Mouse (Mus musculus) spleen, postnatal 14 days (tissue): ENCODE measurements around the gene Dyrk1b.
"Not testable (repeated sequence)": the region's sequence is repeated elsewhere in the genome, so short reads cannot be mapped to it uniquely, and the experiment has no call there.

Source experiments
- DNase-seq, 2 experiments: peaks; one replicate each; pipeline ENCODE4 v3.0.0; 2021 to 2022; ENCODE audit warnings: low spot score in 2 of 2

The Dyrk1b gene

GRCm38 (mm10) chr7:28179228-28179627 lies at the start of gene Dyrk1b:
Gene Dyrk1b (plus strand): TSS chr7:28179469.
- peak; percentile 94 to 98 for DNase-seq

DNA sequence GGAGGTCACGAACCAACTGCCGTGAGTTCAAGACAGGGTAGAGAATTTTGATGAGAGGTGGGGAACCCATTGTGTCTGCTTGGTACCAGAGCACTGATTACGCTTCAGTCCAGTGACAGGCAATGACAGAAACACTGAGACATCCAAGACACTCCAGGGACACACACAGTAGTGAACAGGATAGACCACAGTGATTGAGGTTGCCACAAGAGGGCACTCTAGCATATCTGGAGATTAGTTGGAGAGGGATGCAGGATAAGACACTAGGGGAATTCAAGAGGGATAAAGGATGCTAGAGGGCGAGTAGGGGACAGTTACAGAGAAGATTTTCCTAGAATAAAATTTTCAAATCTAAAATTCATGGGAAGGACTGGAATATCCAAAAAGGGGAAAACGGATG lies 41.7 kb upstream of the Dyrk1b start:
- DNase-seq, result no peak

- DNase-seq, result peak; percentile 24 to 58
These were observed 31.0 kb upstream of the Dyrk1b start for GRCm38 (mm10) chr7:28148263-28148662.

- DNase-seq, result no peak
These were observed 29.4 kb upstream of the Dyrk1b start for GRCm38 (mm10) chr7:28149841-28150240.

- peak in 1 of 2 experiments; percentile 38 for DNase-seq
These were observed 27.6 kb upstream of the Dyrk1b start for GRCm38 (mm10) chr7:28151584-28152221.

DNA sequence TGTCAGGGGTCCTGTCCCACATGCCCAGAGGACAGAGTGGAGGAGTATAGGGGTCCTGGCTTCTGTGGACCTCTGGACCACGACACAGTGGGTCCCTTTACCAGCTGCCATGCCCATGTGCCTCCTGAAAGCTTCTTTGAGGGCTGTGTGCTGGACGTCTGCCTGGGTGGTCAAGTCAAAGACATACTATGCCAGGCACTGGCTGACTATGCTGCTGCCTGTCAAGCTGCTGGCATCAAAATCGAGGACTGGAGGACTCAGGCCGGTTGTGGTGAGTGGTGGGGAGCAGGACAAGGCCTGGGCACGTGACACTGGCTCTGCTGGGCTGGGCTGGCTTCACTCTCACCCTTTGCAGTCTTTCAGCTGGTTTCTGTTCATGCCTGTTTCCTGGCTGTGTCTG lies 25.7 kb upstream of the Dyrk1b start:
- not testable (repeated sequence) for DNase-seq

- no peak for DNase-seq
These were observed 20.0 kb upstream of the Dyrk1b start for GRCm38 (mm10) chr7:28159292-28159691.

DNA sequence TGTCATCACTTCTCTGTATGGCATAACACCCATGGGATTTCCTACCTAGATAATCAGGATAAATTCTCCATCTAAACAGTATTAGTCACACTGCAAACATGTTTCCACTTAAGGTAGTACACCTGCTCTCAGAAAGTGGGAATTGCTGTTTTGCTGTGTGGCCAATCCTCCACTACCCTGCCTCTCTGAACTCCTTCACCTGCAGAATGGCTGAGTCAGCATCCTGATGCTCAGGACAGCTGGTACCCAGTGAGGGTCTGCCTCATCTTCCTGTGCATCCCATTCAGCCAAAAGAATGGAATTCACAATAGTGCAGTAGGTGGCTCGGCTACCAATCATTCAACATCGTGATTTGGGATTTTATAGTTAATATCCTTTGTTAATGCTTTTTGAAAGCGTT lies 19.4 kb upstream of the Dyrk1b start:
- DNase-seq, result no peak

DNA sequence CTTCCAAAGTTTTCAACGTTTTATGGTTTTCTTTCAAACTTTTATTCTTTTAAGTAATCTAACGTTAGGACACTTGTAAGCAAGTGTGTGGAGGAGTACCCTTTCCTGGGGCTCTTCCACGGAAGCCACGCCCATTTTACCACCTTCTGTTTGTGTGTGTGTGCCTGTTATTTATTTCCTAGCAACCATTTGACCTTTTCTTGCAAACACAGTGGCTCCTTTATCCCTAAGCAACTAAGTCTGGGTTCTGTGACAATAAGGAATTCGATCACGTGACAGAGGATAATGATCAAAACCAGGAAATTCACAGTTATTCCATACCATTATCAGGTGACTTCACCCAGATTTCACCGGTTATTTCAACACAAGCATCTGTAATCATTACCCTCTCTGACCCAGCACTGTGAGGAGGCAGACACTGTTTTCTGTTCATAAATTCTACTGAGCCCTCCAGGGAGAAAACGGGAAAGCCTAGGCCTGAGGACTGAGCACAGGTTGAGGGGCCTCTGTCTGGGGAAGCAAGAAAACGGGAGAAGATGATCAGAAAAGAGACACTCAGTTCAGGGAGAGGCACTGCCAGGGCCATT lies 18.0 kb upstream of the Dyrk1b start:
- no peak for DNase-seq

DNA sequence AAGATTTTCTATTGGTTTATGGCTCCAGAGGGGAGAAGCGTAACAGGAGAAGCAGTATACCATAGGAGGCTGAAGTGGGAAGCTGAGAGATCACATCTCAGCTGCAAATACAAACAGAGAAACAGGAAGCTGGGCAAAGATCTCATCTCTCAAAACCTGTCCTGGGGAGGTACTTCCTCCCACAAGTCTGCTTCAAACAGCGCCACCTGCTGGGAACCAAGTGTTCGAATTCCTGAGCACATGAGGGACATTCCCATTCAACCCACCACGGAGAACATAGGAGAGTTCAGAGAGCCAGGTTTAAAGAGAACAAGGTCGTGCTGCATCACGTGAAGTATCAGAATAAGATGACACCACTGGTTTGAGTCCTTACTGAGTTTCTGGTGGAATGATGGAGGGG lies 13.9 kb upstream of the Dyrk1b start:
- no peak for DNase-seq

GRCm38 (mm10) chr7:28168320-28169115 lies 10.8 kb upstream of the Dyrk1b start:
- DNase-seq, result peak; percentile 46 to 67

- DNase-seq, result peak; percentile 74 to 87
These were observed 9.5 kb upstream of the Dyrk1b start, which contains the start of gene Fbl for GRCm38 (mm10) chr7:28169489-28170422. Gene Fbl (plus strand): TSS chr7:28169710.

- no peak for DNase-seq
These were observed 3.9 kb upstream of the Dyrk1b start for GRCm38 (mm10) chr7:28175358-28175757.

DNA sequence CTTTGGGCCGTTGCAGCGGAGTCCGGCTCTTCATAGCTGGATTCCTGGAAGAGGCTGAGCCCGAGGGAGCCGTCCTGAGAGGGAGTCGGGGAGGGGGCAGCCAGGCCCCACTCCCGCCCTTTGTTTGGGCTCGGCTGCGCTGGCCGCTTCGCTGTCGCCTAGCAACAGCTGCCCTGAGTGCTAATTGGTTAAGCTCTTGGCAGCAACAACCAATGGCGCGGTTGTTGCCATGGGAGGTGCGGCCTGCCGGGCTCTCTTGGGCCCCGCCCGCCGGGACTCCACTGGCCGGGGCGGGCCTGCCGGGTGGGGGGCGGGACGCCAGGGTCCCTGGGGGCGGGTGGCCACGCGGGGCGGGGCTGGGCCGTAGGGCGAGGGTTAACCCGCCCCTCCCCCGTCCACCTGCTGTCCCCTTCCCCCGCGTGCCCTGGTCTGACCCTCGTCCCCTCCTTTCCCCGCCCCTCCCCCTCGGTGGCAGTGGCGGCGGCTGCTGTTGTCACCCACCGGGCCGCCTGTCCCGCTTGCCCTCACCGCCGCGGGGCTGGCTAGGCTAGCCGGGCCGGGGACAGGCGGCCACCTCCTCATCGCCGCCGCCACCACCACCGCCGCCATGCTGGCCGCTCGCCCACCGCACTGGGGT lies 590 bp downstream of the Dyrk1b start:
- DNase-seq, result peak; percentile 85 to 87

DNA sequence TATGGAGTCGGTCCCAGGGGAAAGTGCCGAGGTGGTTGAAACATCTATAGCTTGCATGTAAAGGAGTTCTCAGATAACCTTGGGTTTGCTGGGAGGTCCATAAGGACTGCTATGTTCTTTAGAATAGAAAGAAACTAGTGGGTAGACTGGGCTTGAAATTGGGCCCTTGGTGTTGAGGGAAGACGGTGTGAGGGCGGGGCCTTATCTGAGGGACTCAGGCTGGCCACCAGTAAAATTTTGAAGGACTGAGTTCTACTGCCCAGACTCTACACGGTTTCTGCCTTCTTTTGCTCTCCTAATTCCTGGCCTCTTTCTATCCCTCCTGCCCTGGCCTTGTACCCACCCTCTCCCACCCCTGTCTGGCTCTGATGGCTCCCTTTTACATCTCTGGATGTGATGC lies 1.6 kb downstream of the Dyrk1b start:
- no peak for DNase-seq

DNA sequence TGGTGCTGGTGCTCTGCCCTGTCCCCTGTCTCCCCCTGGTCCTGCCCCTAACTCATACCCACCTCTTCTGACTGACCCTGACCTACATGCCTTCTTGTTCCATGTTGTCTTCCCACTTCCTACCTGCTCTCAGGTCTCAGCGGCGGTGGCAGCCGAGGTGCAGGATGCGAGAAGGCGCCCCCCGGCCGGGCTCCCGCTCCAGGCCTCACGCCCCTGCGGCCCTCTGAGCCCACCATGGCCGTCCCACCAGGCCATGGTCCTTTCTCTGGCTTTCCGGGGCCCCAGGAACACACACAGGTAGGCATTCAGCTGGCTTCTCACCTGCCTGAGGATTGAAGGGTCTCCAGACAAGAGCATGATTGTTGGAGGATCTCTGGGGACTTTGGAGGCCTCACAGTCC lies 2.1 kb downstream of the Dyrk1b start:
- no peak for DNase-seq

- no peak for DNase-seq
These were observed 3.1 kb downstream of the Dyrk1b start for GRCm38 (mm10) chr7:28182320-28182719.

- no peak for DNase-seq
These were observed 6.6 kb downstream of the Dyrk1b start for GRCm38 (mm10) chr7:28185884-28186283.

DNA sequence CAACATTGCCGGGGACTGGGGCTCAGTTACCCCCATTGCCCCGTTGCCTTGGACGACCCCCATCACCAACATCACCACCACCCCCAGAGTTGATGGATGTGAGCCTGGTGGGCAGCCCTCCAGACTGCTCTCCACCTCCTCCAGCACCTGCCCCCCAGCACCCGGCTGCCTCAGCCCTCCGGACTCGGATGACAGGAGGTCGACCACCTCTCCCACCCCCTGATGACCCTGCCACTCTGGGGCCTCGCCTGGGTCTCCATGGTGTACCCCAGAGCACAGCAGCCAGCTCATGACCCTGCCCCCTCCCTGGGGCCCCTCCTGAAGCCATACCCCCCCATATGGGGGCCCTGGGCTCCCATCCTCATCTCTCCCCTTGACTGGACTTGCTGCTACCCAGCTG lies 7.4 kb downstream of the Dyrk1b start:
- DNase-seq, result no peak

DNA sequence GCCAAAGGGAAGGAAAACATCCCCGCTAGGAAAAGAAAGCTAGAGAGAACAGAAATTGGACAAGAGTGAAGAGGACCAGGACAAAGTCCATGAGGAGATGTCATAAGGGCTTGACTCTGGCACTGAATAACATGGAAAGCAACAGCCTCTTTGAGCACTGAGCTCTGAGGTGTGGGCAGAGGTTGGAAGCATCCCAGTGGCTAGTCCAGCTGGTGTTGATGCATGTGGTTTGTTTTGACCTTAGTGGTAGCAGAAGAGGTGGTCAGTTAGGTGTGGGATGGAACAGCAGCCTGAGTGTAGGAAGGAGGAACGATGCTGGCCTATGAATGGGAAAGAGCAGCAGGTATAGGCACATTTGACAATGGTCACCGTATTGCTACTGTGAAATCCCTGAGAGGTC lies 12.2 kb downstream of the Dyrk1b start:
- DNase-seq, result no peak

DNA sequence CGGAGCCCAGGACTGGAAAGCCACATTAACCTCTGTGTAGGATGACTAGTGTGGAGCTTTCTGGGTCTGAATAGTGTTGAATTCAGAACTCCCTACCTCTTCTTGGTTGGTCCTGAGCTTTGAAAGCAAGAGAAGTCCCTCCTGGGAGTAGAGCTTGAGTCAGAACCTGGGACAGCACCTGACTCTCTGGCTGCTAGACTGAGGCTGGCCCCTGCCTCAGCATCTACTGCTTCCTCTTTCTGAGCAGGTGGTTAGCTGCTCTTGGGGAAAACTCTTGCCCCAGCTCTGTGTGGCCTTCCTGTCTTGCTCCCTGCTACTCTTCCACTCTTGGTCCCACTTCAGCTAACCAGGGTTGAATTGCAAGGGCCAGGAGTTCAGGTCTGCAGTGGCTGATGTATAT lies 12.6 kb downstream of the Dyrk1b start:
- no peak for DNase-seq
